Mouse (Mus musculus): ENCODE data around the gene Gphn. TPM values are rescaled to one million over a fixed set of nuclear protein-coding genes. Genes with fewer than 3 reads are reported as not detected.

Gphn gene
- polyA plus RNA-seq, 1 experiment from 2014 or later, result 23.7 TPM

- WGBS, result 88% methylated on average over 4 of the region's 4 CpGs
- Histone ChIP-seq H3K4me1 (ENCODE audit: control insufficient read depth, insufficient read depth, low read length) (no peaks in the 10 kb centered on the region), H3K9ac (ENCODE audit: low read length) (no peak overlapping the region), H3K9me3 (ENCODE audit: control insufficient read depth, low read length) (no peaks in the 10 kb centered on the region), H3K27me3 (ENCODE audit: control insufficient read depth, insufficient read depth, low read length) (no peaks in the 10 kb centered on the region), H3K4me3 (ENCODE audit: low read depth, low read length) (no peak overlapping the region), H3K36me3 (ENCODE audit: control insufficient read depth, insufficient read depth, low read length) (no peaks in the 10 kb centered on the region), H3K27ac (ENCODE audit: low read depth, low read length) (no peak overlapping the region), H3K4me2 (ENCODE audit: low read depth) (no peak overlapping the region)
- ATAC-seq (ENCODE audit: insufficient read depth, low FRiP score, low TSS enrichment), result no peak
- DNase-seq (ENCODE audit: low spot score), result no peak
Observed at GRCm38 (mm10) chr12:78219191-78219825, 6.9 kb upstream of the Gphn start.

DNA sequence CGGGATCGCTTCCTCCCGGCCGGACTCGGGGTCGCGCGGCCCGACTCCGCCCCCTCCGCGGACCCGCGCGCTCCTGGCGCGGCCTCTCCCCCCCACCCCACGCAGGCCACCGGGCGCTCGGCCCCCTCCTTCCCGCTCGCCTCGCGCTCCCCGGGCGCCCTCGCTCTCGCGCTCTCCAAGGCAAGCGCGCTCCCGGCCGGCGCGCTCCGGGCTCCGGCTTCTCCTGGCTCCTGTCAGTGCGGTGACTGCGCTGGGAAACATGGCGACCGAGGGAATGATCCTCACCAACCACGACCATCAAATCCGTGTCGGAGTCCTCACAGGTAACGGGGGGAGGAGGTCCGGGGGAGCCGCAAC, 318 bp downstream of the Gphn start:
- no peaks in the 10 kb centered on the region for H3K27me3 ChIP-seq (ENCODE audit: control insufficient read depth, insufficient read depth, low read length)
- no peaks in the 10 kb centered on the region for H3K9me3 ChIP-seq (ENCODE audit: control insufficient read depth, low read length)
- H3K4me1 ChIP-seq (ENCODE audit: control insufficient read depth, insufficient read depth, low read length), result no peaks in the 10 kb centered on the region; the same call in 1 of the 2 replicates
- under 1% methylated on average over 34 of the region's 48 CpGs for WGBS
- H3K27ac ChIP-seq (ENCODE audit: low read depth, low read length), result peak overlapping the region; percentile 95
- peak overlapping the region; percentile 87 for H3K9ac ChIP-seq (ENCODE audit: low read length)
- peak overlapping the region; percentile 83 for H3K4me3 ChIP-seq (ENCODE audit: low read depth, low read length)
- ATAC-seq (ENCODE audit: insufficient read depth, low FRiP score, low TSS enrichment), result peak; percentile 81
- DNase-seq (ENCODE audit: low spot score), result peak; percentile 95
- H3K4me2 ChIP-seq (ENCODE audit: low read depth), result peak overlapping the region; percentile 76
- no peaks in the 10 kb centered on the region for H3K36me3 ChIP-seq (ENCODE audit: control insufficient read depth, insufficient read depth, low read length)

- peak overlapping the region; percentile 95 for H3K27ac ChIP-seq (ENCODE audit: low read depth, low read length)
- H3K27me3 ChIP-seq (ENCODE audit: control insufficient read depth, insufficient read depth, low read length), result no peaks in the 10 kb centered on the region
- H3K36me3 ChIP-seq (ENCODE audit: control insufficient read depth, insufficient read depth, low read length), result no peaks in the 10 kb centered on the region
- peak; percentile 61 for DNase-seq (ENCODE audit: low spot score)
- H3K4me1 ChIP-seq (ENCODE audit: control insufficient read depth, insufficient read depth, low read length), result no peaks in the 10 kb centered on the region; the same call in 1 of the 2 replicates
- H3K4me3 ChIP-seq (ENCODE audit: low read depth, low read length), result peak overlapping the region; percentile 83
- peak; percentile 32 for ATAC-seq (ENCODE audit: insufficient read depth, low FRiP score, low TSS enrichment)
- peak overlapping the region; percentile 87 for H3K9ac ChIP-seq (ENCODE audit: low read length)
- WGBS, result under 1% methylated on average over 53 of the region's 57 CpGs
- H3K9me3 ChIP-seq (ENCODE audit: control insufficient read depth, low read length), result no peaks in the 10 kb centered on the region
- H3K4me2 ChIP-seq (ENCODE audit: low read depth), result peak overlapping the region; percentile 76
Observed at GRCm38 (mm10) chr12:78227021-78227932, 1.1 kb downstream of the Gphn start.

DNA sequence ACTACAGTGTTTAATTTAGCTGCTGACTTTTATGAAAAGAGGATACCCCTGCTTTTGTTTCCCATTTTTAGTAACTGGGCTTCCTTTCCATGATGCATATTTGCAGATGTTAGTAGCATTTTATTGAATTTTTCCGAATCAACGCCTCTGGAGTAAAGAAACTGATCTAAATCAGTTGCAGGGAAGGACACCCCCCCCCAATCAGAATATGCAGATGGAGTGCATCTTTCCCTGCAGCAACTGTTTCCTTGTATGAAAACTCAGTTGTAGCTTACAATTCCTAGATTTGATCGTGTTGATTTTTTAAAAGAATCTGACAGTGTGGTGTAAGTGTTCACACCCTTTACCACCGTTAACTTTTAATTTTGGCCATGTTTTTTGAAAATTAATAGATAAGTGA, 2.0 kb downstream of the Gphn start:
- H3K27me3 ChIP-seq (ENCODE audit: control insufficient read depth, insufficient read depth, low read length), result no peaks in the 10 kb centered on the region
- no peak overlapping the region for H3K9ac ChIP-seq (ENCODE audit: low read length)
- H3K4me1 ChIP-seq (ENCODE audit: control insufficient read depth, insufficient read depth, low read length), result no peaks in the 10 kb centered on the region; the same call in 1 of the 2 replicates
- no peaks in the 10 kb centered on the region for H3K9me3 ChIP-seq (ENCODE audit: control insufficient read depth, low read length)
- H3K27ac ChIP-seq (ENCODE audit: low read depth, low read length), result no peak overlapping the region
- WGBS, result 40% methylated on average over 4 of the region's 4 CpGs
- no peak for DNase-seq (ENCODE audit: low spot score)
- H3K4me2 ChIP-seq (ENCODE audit: low read depth), result peak overlapping the region; percentile 76
- ATAC-seq (ENCODE audit: insufficient read depth, low FRiP score, low TSS enrichment), result no peak
- H3K4me3 ChIP-seq (ENCODE audit: low read depth, low read length), result peak overlapping the region; percentile 83; the same call in 1 of the 2 replicates
- H3K36me3 ChIP-seq (ENCODE audit: control insufficient read depth, insufficient read depth, low read length), result no peaks in the 10 kb centered on the region

- no peaks in the 10 kb centered on the region for H3K9me3 ChIP-seq (ENCODE audit: control insufficient read depth, low read length)
Observed at GRCm38 (mm10) chr12:78232560-78232959, 6.4 kb downstream of the Gphn start.

GRCm38 (mm10) chr12:78248366-78248765, 22.2 kb downstream of the Gphn start:
- Histone ChIP-seq H3K9me3 (ENCODE audit: control insufficient read depth, low read length) (no peaks in the 10 kb centered on the region), H3K9ac (ENCODE audit: low read length) (no peak overlapping the region), H3K4me2 (ENCODE audit: low read depth) (no peak overlapping the region), H3K4me1 (ENCODE audit: control insufficient read depth, insufficient read depth, low read length) (no peaks in the 10 kb centered on the region), H3K27me3 (ENCODE audit: control insufficient read depth, insufficient read depth, low read length) (no peaks in the 10 kb centered on the region), H3K27ac (ENCODE audit: low read depth, low read length) (no peak overlapping the region), H3K4me3 (ENCODE audit: low read depth, low read length) (no peak overlapping the region), H3K36me3 (ENCODE audit: control insufficient read depth, insufficient read depth, low read length) (no peaks in the 10 kb centered on the region)
- WGBS, result 75% methylated on average over 1 of the region's 1 CpGs
- DNase-seq (ENCODE audit: low spot score) (no peak), ATAC-seq (ENCODE audit: insufficient read depth, low FRiP score, low TSS enrichment) (no peak)

More at GRCm38 (mm10) chr12:78232560-78232959, 6.4 kb downstream of the Gphn start:
- ATAC-seq (ENCODE audit: insufficient read depth, low FRiP score, low TSS enrichment) (no peak), DNase-seq (ENCODE audit: low spot score) (no peak)
- H3K27ac ChIP-seq (ENCODE audit: low read depth, low read length), result no peak overlapping the region
- no peak overlapping the region for H3K9ac ChIP-seq (ENCODE audit: low read length)
- no peaks in the 10 kb centered on the region for H3K4me1 ChIP-seq (ENCODE audit: control insufficient read depth, insufficient read depth, low read length)
- H3K4me3 ChIP-seq (ENCODE audit: low read depth, low read length), result no peak overlapping the region
- H3K27me3 ChIP-seq (ENCODE audit: control insufficient read depth, insufficient read depth, low read length), result no peaks in the 10 kb centered on the region
- H3K4me2 ChIP-seq (ENCODE audit: low read depth), result no peak overlapping the region
- no peaks in the 10 kb centered on the region for H3K36me3 ChIP-seq (ENCODE audit: control insufficient read depth, insufficient read depth, low read length)

- no peaks in the 10 kb centered on the region for H3K4me1 ChIP-seq (ENCODE audit: control insufficient read depth, insufficient read depth, low read length)
- no peak overlapping the region for H3K27ac ChIP-seq (ENCODE audit: low read depth, low read length)
- H3K27me3 ChIP-seq (ENCODE audit: control insufficient read depth, insufficient read depth, low read length), result no peaks in the 10 kb centered on the region
- no peaks in the 10 kb centered on the region for H3K9me3 ChIP-seq (ENCODE audit: control insufficient read depth, low read length)
- no peak overlapping the region for H3K4me3 ChIP-seq (ENCODE audit: low read depth, low read length)
- no peak for DNase-seq (ENCODE audit: low spot score)
- H3K4me2 ChIP-seq (ENCODE audit: low read depth), result no peak overlapping the region
- H3K9ac ChIP-seq (ENCODE audit: low read length), result no peak overlapping the region
- H3K36me3 ChIP-seq (ENCODE audit: control insufficient read depth, insufficient read depth, low read length), result no peaks in the 10 kb centered on the region
- no peak for ATAC-seq (ENCODE audit: insufficient read depth, low FRiP score, low TSS enrichment)
Observed at GRCm38 (mm10) chr12:78249151-78249550, 23.0 kb downstream of the Gphn start.

GRCm38 (mm10) chr12:78277386-78277785, 51.2 kb downstream of the Gphn start:
- Histone ChIP-seq H3K36me3 (ENCODE audit: control insufficient read depth, insufficient read depth, low read length) (no peaks in the 10 kb centered on the region), H3K27ac (ENCODE audit: low read depth, low read length) (no peak overlapping the region), H3K4me3 (ENCODE audit: low read depth, low read length) (no peak overlapping the region), H3K4me2 (ENCODE audit: low read depth) (no peak overlapping the region), H3K27me3 (ENCODE audit: control insufficient read depth, insufficient read depth, low read length) (no peaks in the 10 kb centered on the region), H3K9me3 (ENCODE audit: control insufficient read depth, low read length) (no peaks in the 10 kb centered on the region), H3K4me1 (ENCODE audit: control insufficient read depth, insufficient read depth, low read length) (no peaks in the 10 kb centered on the region), H3K9ac (ENCODE audit: low read length) (no peak overlapping the region)
- DNase-seq (ENCODE audit: low spot score) (no peak), ATAC-seq (ENCODE audit: insufficient read depth, low FRiP score, low TSS enrichment) (no peak)
- 89% methylated on average over 2 of the region's 2 CpGs for WGBS

- no peak for DNase-seq (ENCODE audit: low spot score)
- no peak overlapping the region for H3K27ac ChIP-seq (ENCODE audit: low read depth, low read length)
- 92% methylated on average over 1 of the region's 1 CpGs for WGBS
- H3K4me2 ChIP-seq (ENCODE audit: low read depth), result no peak overlapping the region
- no peaks in the 10 kb centered on the region for H3K27me3 ChIP-seq (ENCODE audit: control insufficient read depth, insufficient read depth, low read length)
- ATAC-seq (ENCODE audit: insufficient read depth, low FRiP score, low TSS enrichment), result no peak
- no peaks in the 10 kb centered on the region for H3K4me1 ChIP-seq (ENCODE audit: control insufficient read depth, insufficient read depth, low read length)
- no peaks in the 10 kb centered on the region for H3K9me3 ChIP-seq (ENCODE audit: control insufficient read depth, low read length)
- no peaks in the 10 kb centered on the region for H3K36me3 ChIP-seq (ENCODE audit: control insufficient read depth, insufficient read depth, low read length)
- no peak overlapping the region for H3K4me3 ChIP-seq (ENCODE audit: low read depth, low read length)
- H3K9ac ChIP-seq (ENCODE audit: low read length), result no peak overlapping the region
Observed at GRCm38 (mm10) chr12:78290384-78290783, 64.2 kb downstream of the Gphn start.

All from neural tube, embryonic 11.5 days (tissue).